Mouse (Mus musculus) stomach, postnatal 0 days (tissue): ENCODE data around the gene Aspn. TPM values are rescaled to one million over a fixed set of nuclear protein-coding genes. Genes with fewer than 3 reads are reported as not detected.

ENCODE experiments used
- ATAC-seq: fragments of 200-750 bp; cut with Nextera tagmentation; 2 replicates; pipeline ENCODE4 v1.8.0; 2017; ENCODE audit not compliant: low FRiP score, low TSS enrichment
- DNase-seq: peaks from one replicate; pipeline ENCODE4 v3.0.0-alpha.2; 2016; ENCODE audit warnings: low spot score
- H3K27ac ChIP-seq: fragments of 300-500 bp; sonication (generic); replicated peaks from 2 replicates; pipeline ENCODE4 v1.5.1; 2014; ENCODE audit warnings: mild to moderate bottlenecking, control low read depth
- H3K27me3 ChIP-seq: fragments of 300-500 bp; sonication (generic); 2 replicates; pipeline ENCODE4 v1.6.1; 2014; ENCODE audit warnings: low read length; ENCODE audit not compliant: control insufficient read depth, insufficient read depth
- H3K36me3 ChIP-seq: fragments of 300-500 bp; sonication (generic); 2 replicates; pipeline ENCODE4 v1.6.1; 2014; ENCODE audit warnings: low read length, mixed read lengths; ENCODE audit not compliant: control insufficient read depth, insufficient read depth
- H3K4me1 ChIP-seq: fragments of 300-500 bp; sonication (generic); replicated peaks from 2 replicates; pipeline ENCODE4 v1.6.1; 2014; ENCODE audit warnings: antibody characterized with exemption; ENCODE audit not compliant: control insufficient read depth, insufficient read depth
- H3K4me2 ChIP-seq: fragments of 300-500 bp; sonication (generic); replicated peaks from 2 replicates; pipeline ENCODE4 v1.6.1; 2014; ENCODE audit warnings: low read depth, mild to moderate bottlenecking, control low read depth, moderate library complexity
- H3K4me3 ChIP-seq: fragments of 300-500 bp; sonication (generic); 2 replicates; pipeline ENCODE4 v1.5.1; 2014; ENCODE audit warnings: low read depth, low read length, control low read depth
- H3K9ac ChIP-seq: fragments of 300-500 bp; sonication (generic); 2 replicates; pipeline ENCODE4 v1.6.1; 2014; ENCODE audit warnings: mild to moderate bottlenecking, low read length, control low read depth, mixed read lengths
- H3K9me3 ChIP-seq: fragments of 300-500 bp; sonication (generic); 2 replicates; pipeline ENCODE4 v1.6.1; 2016; ENCODE audit warnings: low read length; ENCODE audit not compliant: control insufficient read depth
- CTCF ChIP-seq: IDR thresholded peaks from 2 replicates; pipeline ENCODE4 v1.5.1; 2016; ENCODE audit warnings: antibody characterized with exemption, low read depth, mild to moderate bottlenecking, moderate library complexity
- EP300 ChIP-seq: optimal IDR thresholded peaks from 2 replicates; pipeline ENCODE3; 2016; ENCODE audit warnings: antibody characterized with exemption
- WGBS: fragments of 180-500 bp; shearing (Covaris S2); extraction: QIAGEN DNeasy Blood & Tissue Kit; methylation state at CpG from one replicate; pipeline ENCODE4 v1.1.7; 2014; 5-methylcytosine and 5-hydroxymethylcytosine counted together
- polyA plus RNA-seq: library from polyadenylated mRNA; unstranded; fragments of >200 nt; fragmentation: Nextera tagmentation; extraction: Ambion mirVana; gene quantifications from 2 replicates; pipeline ENCODE4 v1.2.1, GENCODE M21; 2015

The Aspn gene
- polyA plus RNA-seq, 1 experiment from 2014 or later, result 127 TPM

GRCm38 (mm10) chr13:49530636-49531035, 13.6 kb upstream of the Aspn start:
- H3K9ac ChIP-seq, result no peak overlapping the region
- DNase-seq (no peak), ATAC-seq (no peak)
- TF ChIP-seq EP300, result no peak
- TF ChIP-seq CTCF, result no peak
- H3K9me3 ChIP-seq, result no peaks in the 10 kb centered on the region
- no peaks in the 10 kb centered on the region for H3K36me3 ChIP-seq
- H3K4me1 ChIP-seq, result no peaks in the 10 kb centered on the region
- no peak overlapping the region for H3K27ac ChIP-seq
- H3K27me3 ChIP-seq, result no peaks in the 10 kb centered on the region
- H3K4me3 ChIP-seq, result no peak overlapping the region
- H3K4me2 ChIP-seq, result no peak overlapping the region
- 91% methylated on average over 4 of the region's 4 CpGs for WGBS

GRCm38 (mm10) chr13:49536946-49537345, 7.3 kb upstream of the Aspn start:
- Histone ChIP-seq H3K4me3 (no peak overlapping the region), H3K9ac (no peak overlapping the region), H3K9me3 (no peaks in the 10 kb centered on the region), H3K4me1 (no peaks in the 10 kb centered on the region), H3K27me3 (no peaks in the 10 kb centered on the region), H3K4me2 (no peak overlapping the region), H3K36me3 (no peaks in the 10 kb centered on the region), H3K27ac (no peak overlapping the region)
- ATAC-seq (no peak), DNase-seq (no peak)
- WGBS, result 87% methylated on average over 1 of the region's 1 CpGs
- no peak for TF ChIP-seq EP300
- no peak for TF ChIP-seq CTCF

GRCm38 (mm10) chr13:49538693-49539092, 5.5 kb upstream of the Aspn start:
- ATAC-seq (peak; percentile 32; the same call in 1 of the 2 replicates), DNase-seq (no peak)
- TF ChIP-seq EP300 (no peak), CTCF (no peak)
- H3K4me2 ChIP-seq, result no peak overlapping the region
- H3K9ac ChIP-seq, result no peak overlapping the region
- H3K27ac ChIP-seq, result peak overlapping the region; percentile 30; the same call in 1 of the 2 replicates
- H3K9me3 ChIP-seq, result no peaks in the 10 kb centered on the region
- H3K27me3 ChIP-seq, result no peaks in the 10 kb centered on the region
- no peaks in the 10 kb centered on the region for H3K36me3 ChIP-seq
- no peaks in the 10 kb centered on the region for H3K4me1 ChIP-seq
- 45% methylated on average over 1 of the region's 1 CpGs for WGBS
- no peak overlapping the region for H3K4me3 ChIP-seq

GRCm38 (mm10) chr13:49545646-49546045, 1.4 kb downstream of the Aspn start:
- DNase-seq (no peak), ATAC-seq (peak; percentile 49; the same call in 1 of the 2 replicates)
- TF ChIP-seq CTCF (no peak), EP300 (no peak)
- Histone ChIP-seq H3K9ac (no peak overlapping the region), H3K27me3 (no peaks in the 10 kb centered on the region), H3K4me3 (peak overlapping the region; percentile 21), H3K9me3 (no peaks in the 10 kb centered on the region), H3K4me2 (peak overlapping the region; percentile 28), H3K36me3 (no peaks in the 10 kb centered on the region), H3K4me1 (no peaks in the 10 kb centered on the region), H3K27ac (peak overlapping the region; percentile 74)
- WGBS, result 34% methylated on average over 3 of the region's 3 CpGs

GRCm38 (mm10) chr13:49546517-49546916, 2.3 kb downstream of the Aspn start:
- TF ChIP-seq CTCF (no peak), EP300 (no peak)
- no peaks in the 10 kb centered on the region for H3K4me1 ChIP-seq
- H3K4me3 ChIP-seq, result peak overlapping the region; percentile 14; the same call in 1 of the 2 replicates
- H3K27me3 ChIP-seq, result no peaks in the 10 kb centered on the region
- ATAC-seq (no peak), DNase-seq (no peak)
- H3K4me2 ChIP-seq, result peak overlapping the region; percentile 26; the same call in 1 of the 2 replicates
- no peaks in the 10 kb centered on the region for H3K9me3 ChIP-seq
- 49% methylated on average over 1 of the region's 1 CpGs for WGBS
- no peaks in the 10 kb centered on the region for H3K36me3 ChIP-seq
- peak overlapping the region; percentile 8; the same call in 1 of the 2 replicates for H3K9ac ChIP-seq
- H3K27ac ChIP-seq, result peak overlapping the region; percentile 67

- 50% methylated on average over 1 of the region's 1 CpGs for WGBS
- no peak for ATAC-seq
Measured at GRCm38 (mm10) chr13:49547563-49548150, 3.4 kb downstream of the Aspn start.

More at GRCm38 (mm10) chr13:49547563-49548150, 3.4 kb downstream of the Aspn start:
- no peak for DNase-seq
- Histone ChIP-seq H3K4me2 (peak overlapping the region; percentile 9; the same call in 1 of the 2 replicates), H3K9ac (no peak overlapping the region), H3K36me3 (no peaks in the 10 kb centered on the region), H3K4me3 (no peak overlapping the region), H3K4me1 (no peaks in the 10 kb centered on the region), H3K27me3 (no peaks in the 10 kb centered on the region), H3K27ac (0 out of 2 replicates have a peak overlapping the region, but pooled peaks have one; percentile 2), H3K9me3 (no peaks in the 10 kb centered on the region)
- TF ChIP-seq CTCF, result no peak
- TF ChIP-seq EP300, result no peak
